Mouse (Mus musculus) liver, adult 2 months (tissue): ENCODE data around the gene Pdzd2.

Experiments
- CTCF ChIP-seq: fragments of 200-500 bp; IDR thresholded peaks from 2 replicates; pipeline ENCODE4 v1.5.1; 2011; ENCODE audit warnings: low read depth, low read length, control low read depth
- POLR2A ChIP-seq: fragments of 200-500 bp; IDR thresholded peaks from 2 replicates; pipeline ENCODE4 v1.6.1; 2011; ENCODE audit warnings: low read length, control low read depth; ENCODE audit not compliant: insufficient read depth; ENCODE audit errors: extremely low read depth

GRCm38 (mm10) chr15:12655959-12656662, 83.6 kb downstream of the Pdzd2 start:
- TF ChIP-seq POLR2A (no peak), CTCF (no peak)
